Mouse (Mus musculus): ENCODE data around the gene Slc25a39.

- TF ChIP-seq POLR2AphosphoS5 (IDR thresholded peaks at IDR 0.05; ENCODE audit: insufficient replicate concordance, low read depth, low read length) = no peak
- TF ChIP-seq CTCF (IDR thresholded peaks at IDR 0.05; ENCODE audit: low read depth, low read length) = no peak
Measured at GRCm38 (mm10) chr11:102440255-102440654, 32.5 kb upstream of the Slc25a39 start.
